12 mouse cellular contexts compared by ENCODE assay signal in genomic region chr1:171372880-171373279, GRCm38 (mm10). TPM values are rescaled to one million over a fixed set of nuclear protein-coding genes. Genes with fewer than 3 reads are reported as not detected.
"Had no signal": no experiment of that assay in that cellular context is flagged by ENCODE, and none has a peak within 500 bp of the region (broad histone marks: within the 10 kb centered on the region; RNA-seq: fewer than 3 reads in every experiment).

No protein-coding gene starts in this region.

- ATAC-seq: intestine, postnatal 0 days; liver, embryonic 12.5 days had no signal

- DNase-seq: kidney, adult 8-10 months; kidney, postnatal 36 days; left cerebral cortex, postnatal 4 days; lung, embryonic 14.5 days; lung, postnatal 14 days; midbrain, embryonic 14.5 days; right cerebral cortex, postnatal 4 days; thymus, postnatal 36 days had no signal

- H3K9me3 ChIP-seq: liver, embryonic 12.5 days had no signal

- H3K9ac ChIP-seq: liver, embryonic 12.5 days; lung, embryonic 14.5 days had no signal

- H3K4me3 ChIP-seq: liver, embryonic 12.5 days; myocyte had no signal

- H3K4me2 ChIP-seq: lung, embryonic 14.5 days had no signal

- H3K27ac ChIP-seq: kidney, postnatal 0 days; liver, embryonic 12.5 days had no signal

- H3K36me3 ChIP-seq: liver, embryonic 12.5 days had no signal

RNA-seq across cellular contexts. Expression of gene Klhdc9, which starts 12.3 kb away (rescaled TPM):
- polyA plus RNA-seq: myocyte had no signal
